In the genomic region with DNA sequence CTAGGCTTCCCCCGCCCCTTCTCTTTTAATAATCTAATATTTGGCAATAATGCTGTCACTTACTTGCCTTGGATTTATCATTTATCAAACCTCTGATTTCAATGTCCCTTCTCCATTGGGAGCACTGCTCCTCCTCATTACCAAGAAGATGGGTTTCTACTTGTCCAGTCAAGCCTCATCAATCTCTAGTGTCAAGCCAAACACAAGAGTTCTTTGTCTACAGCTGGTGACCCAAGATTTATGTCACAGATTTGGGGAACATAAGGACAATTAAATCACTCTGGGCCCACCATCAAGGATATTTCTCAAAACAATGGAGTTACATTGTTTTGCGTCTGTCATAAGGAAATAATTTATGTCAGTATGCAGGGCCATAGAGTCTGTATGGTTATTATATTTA, we compare ENCODE assay signal across 23 mouse cellular contexts.
"Had no signal": no experiment of that assay in that cellular context is flagged by ENCODE, and none has a peak within 500 bp of the region (broad histone marks: within the 10 kb centered on the region; RNA-seq: fewer than 3 reads in every experiment).

No protein-coding gene starts in this region.

- DNase-seq: kidney, adult 11 months; kidney, adult 8-10 months; kidney, postnatal 10 days; kidney, postnatal 36 days; left cerebral cortex, postnatal 4 days; liver; lung, adult 18-20 months; lung, postnatal 10 days; lung, postnatal 36 days; midbrain, embryonic 14.5 days; right cerebral cortex, adult 18-20 months; right cerebral cortex, postnatal 14 days; right cerebral cortex, postnatal 4 days; thymus, adult 2 months; thymus, postnatal 14 days had no signal

- H3K27ac ChIP-seq: kidney, embryonic 15.5 days; limb, embryonic 13.5 days; liver, embryonic 12.5 days; liver, embryonic 15.5 days; lung, embryonic 15.5 days; stomach, postnatal 0 days had no signal

- H3K4me3 ChIP-seq: kidney, embryonic 15.5 days; limb, embryonic 13.5 days; liver, embryonic 12.5 days; liver, embryonic 15.5 days; lung, embryonic 15.5 days; megakaryocyte, embryonic 14.5 days had no signal

- H3K9me3 ChIP-seq: kidney, embryonic 15.5 days; limb, embryonic 13.5 days; liver, embryonic 12.5 days; liver, embryonic 15.5 days; lung, embryonic 15.5 days; megakaryocyte, embryonic 14.5 days had no signal

- H3K4me2 ChIP-seq: kidney, embryonic 15.5 days; limb, embryonic 13.5 days; liver, embryonic 12.5 days; liver, embryonic 15.5 days; lung, embryonic 15.5 days; midbrain, embryonic 11.5 days had no signal

- H3K9ac ChIP-seq: kidney, embryonic 15.5 days; limb, embryonic 13.5 days; liver, embryonic 12.5 days; liver, embryonic 15.5 days; lung, embryonic 15.5 days had no signal

- ATAC-seq: liver, embryonic 12.5 days had no signal

- H3K27me3 ChIP-seq: kidney, embryonic 15.5 days; limb, embryonic 13.5 days; liver, embryonic 12.5 days; liver, embryonic 15.5 days; lung, embryonic 15.5 days; megakaryocyte, embryonic 14.5 days had no signal
